ENCODE assay signal across 10 mouse cellular contexts in genomic region chr14:31166827-31167226, GRCm38 (mm10). TPM values are rescaled to one million over a fixed set of nuclear protein-coding genes. Genes with fewer than 3 reads are reported as not detected.
A peak's percentile ranks its signal among the peaks of the same experiment; 100 is the strongest.
DNase-seq lines count a peak whose midpoint lies in the region; ATAC-seq and TF ChIP-seq lines count a peak whose summit lies in the region.
"Had no signal": no experiment of that assay in that cellular context is flagged by ENCODE, and none has a peak within 500 bp of the region (broad histone marks: within the 10 kb centered on the region; RNA-seq: fewer than 3 reads in every experiment).

No protein-coding gene starts in this region.

- peaks cover 55% of the 10 kb centered on the region for H3K4me1 ChIP-seq in heart, embryonic 10.5 days
- 0 out of 2 replicates have a peak, but pooled peaks cover 2% of the 10 kb centered on the region for H3K4me1 ChIP-seq in lung, embryonic 16.5 days (replicated peaks; ENCODE audit: control insufficient read depth, insufficient read depth, low read length)
- H3K4me1 ChIP-seq in hindbrain, postnatal 0 days (ENCODE audit: insufficient read depth, low read length): peaks cover 14% of the 10 kb centered on the region
- peaks cover 3% of the 10 kb centered on the region; the same call in 1 of the 2 replicates for H3K4me1 ChIP-seq in neural tube, embryonic 14.5 days (ENCODE audit: control insufficient read depth, insufficient read depth, low read length)

- peak overlapping the region; percentile 56 for H3K9ac ChIP-seq in lung, embryonic 16.5 days (ENCODE audit: low read length)
- 0 out of 2 replicates have a peak overlapping the region, but pooled peaks have one; percentile 2 for H3K9ac ChIP-seq in hindbrain, postnatal 0 days (replicated peaks; ENCODE audit: low read length)
- H3K9ac ChIP-seq in neural tube, embryonic 14.5 days (replicated peaks; ENCODE audit: low read depth, low read length): 0 out of 2 replicates have a peak overlapping the region, but pooled peaks have one; percentile 11

- H3K27me3 ChIP-seq in heart, embryonic 10.5 days (ENCODE audit: insufficient read depth, poor library complexity, severe bottlenecking): no peaks in the 10 kb centered on the region
- H3K27me3 ChIP-seq in lung, embryonic 16.5 days (ENCODE audit: control insufficient read depth, insufficient read depth, low read depth, low read length): no peaks in the 10 kb centered on the region
- no peaks in the 10 kb centered on the region for H3K27me3 ChIP-seq in hindbrain, postnatal 0 days (ENCODE audit: insufficient read depth, low read length)
- no peaks in the 10 kb centered on the region for H3K27me3 ChIP-seq in neural tube, embryonic 14.5 days (ENCODE audit: control insufficient read depth, insufficient read depth, low read length)

- H3K4me3 ChIP-seq in heart, embryonic 10.5 days: peak overlapping the region; percentile 47
- peak overlapping the region; percentile 43 for H3K4me3 ChIP-seq in lung, embryonic 16.5 days (ENCODE audit: low read length)
- no peak overlapping the region for H3K4me3 ChIP-seq in hindbrain, postnatal 0 days (ENCODE audit: low read length)
- no peak overlapping the region for H3K4me3 ChIP-seq in neural tube, embryonic 14.5 days (ENCODE audit: low read depth, low read length)

- peaks cover 33% of the 10 kb centered on the region for H3K36me3 ChIP-seq in heart, embryonic 10.5 days
- H3K36me3 ChIP-seq in lung, embryonic 16.5 days (ENCODE audit: control insufficient read depth, insufficient read depth, low read length): peaks cover 12% of the 10 kb centered on the region
- peaks cover 12% of the 10 kb centered on the region for H3K36me3 ChIP-seq in hindbrain, postnatal 0 days (ENCODE audit: insufficient read depth, low read length)
- peaks cover 17% of the 10 kb centered on the region for H3K36me3 ChIP-seq in neural tube, embryonic 14.5 days (ENCODE audit: control insufficient read depth, insufficient read depth, low read length)

- WGBS in heart, embryonic 10.5 days: 61% methylated on average over 9 of the region's 9 CpGs
- 37% methylated on average over 9 of the region's 9 CpGs for WGBS in lung, embryonic 16.5 days
- 32% methylated on average over 9 of the region's 9 CpGs for WGBS in hindbrain, postnatal 0 days
- 58% methylated on average over 9 of the region's 9 CpGs for WGBS in neural tube, embryonic 14.5 days

- TF ChIP-seq CTCF in hindbrain, postnatal 0 days (IDR thresholded peaks at IDR 0.05; ENCODE audit: low read depth): no peak

- peak overlapping the region; percentile 46 for H3K4me2 ChIP-seq in lung, embryonic 16.5 days (ENCODE audit: low read depth, low read length)
- H3K4me2 ChIP-seq in hindbrain, postnatal 0 days (ENCODE audit: low read depth, low read length): peak overlapping the region; percentile 30; the same call in 1 of the 2 replicates
- no peak overlapping the region; the same call in 1 of the 2 replicates for H3K4me2 ChIP-seq in neural tube, embryonic 14.5 days (ENCODE audit: low read depth, low read length)

- no peak for DNase-seq in heart, embryonic 10.5 days (ENCODE audit: low spot score)
- DNase-seq in heart, adult 18-20 months: no peak
- no peak for DNase-seq in lung, postnatal 10 days
- peak; percentile 40 for DNase-seq in hindbrain, postnatal 0 days (ENCODE audit: low spot score)
- DNase-seq in adrenal gland, adult 8-10 months: no peak
- no peak for DNase-seq in urinary bladder, postnatal 14 days (ENCODE audit: low spot score)
- DNase-seq: adrenal gland, postnatal 10 days; kidney, postnatal 25 days had no signal

- ATAC-seq in lung, embryonic 16.5 days (ENCODE audit: low read depth): no peak
- peak; percentile 11; the same call in 1 of the 2 replicates for ATAC-seq in hindbrain, postnatal 0 days
- ATAC-seq in neural tube, embryonic 14.5 days (ENCODE audit: low read depth): no peak

- H3K27ac ChIP-seq in heart, embryonic 10.5 days: peak overlapping the region; percentile 77; the same call in 1 of the 2 replicates
- no peak overlapping the region for H3K27ac ChIP-seq in lung, embryonic 16.5 days (ENCODE audit: low read length)
- H3K27ac ChIP-seq in hindbrain, postnatal 0 days: peak overlapping the region; percentile 45
- H3K27ac ChIP-seq in neural tube, embryonic 14.5 days (ENCODE audit: low read depth, low read length): no peak overlapping the region

- no peaks in the 10 kb centered on the region for H3K9me3 ChIP-seq in heart, embryonic 10.5 days
- H3K9me3 ChIP-seq in lung, embryonic 16.5 days (ENCODE audit: control insufficient read depth, low read length): no peaks in the 10 kb centered on the region
- H3K9me3 ChIP-seq in hindbrain, postnatal 0 days (ENCODE audit: low read length): no peaks in the 10 kb centered on the region
- no peaks in the 10 kb centered on the region for H3K9me3 ChIP-seq in neural tube, embryonic 14.5 days (ENCODE audit: control insufficient read depth, low read length)

RNA-seq across cellular contexts. Expression of gene Stab1, which starts 1.6 kb away (rescaled TPM):
- 28.9 and 30.2 TPM in 2 replicates for polyA plus RNA-seq in heart, embryonic 10.5 days (2016; fragmentation: Nextera tagmentation; extraction: Ambion mirVana)
- total RNA-seq in heart, adult 18-20 months (2021): 10 to 100 TPM; 63.2 to 64.1 TPM
- 48.9 and 52.1 TPM in 2 replicates for polyA plus RNA-seq in lung, embryonic 16.5 days (2015; fragmentation: Nextera tagmentation; extraction: Ambion mirVana)
- 31.2 and 35.4 TPM in 2 replicates for total RNA-seq in hindbrain, postnatal 0 days (2014; rRNA removed)
- polyA plus RNA-seq in hindbrain, postnatal 0 days (2015; fragmentation: Nextera tagmentation; extraction: Ambion mirVana): 10.5 and 11.5 TPM in 2 replicates
- 7.0 and 28.7 TPM in 2 replicates for polyA plus RNA-seq in neural tube, embryonic 14.5 days (2014; fragmentation: Nextera tagmentation; extraction: Ambion mirVana)
- total RNA-seq in adrenal gland, adult 8-10 months (2022): 100 to 1,000 TPM in 2 of 4 experiments, 10 to 100 TPM in 2; 75.8 to 142 (median 116) TPM

RNA-seq across cellular contexts. Expression of gene Nt5dc2, which starts 36.0 kb away (rescaled TPM):
- polyA plus RNA-seq in heart, embryonic 10.5 days (2016; fragmentation: Nextera tagmentation; extraction: Ambion mirVana): 422 and 507 TPM in 2 replicates
- 10 to 100 TPM; 19.2 TPM for total RNA-seq in heart, adult 18-20 months (2021)
- polyA plus RNA-seq in lung, embryonic 16.5 days (2015; fragmentation: Nextera tagmentation; extraction: Ambion mirVana): 379 and 414 TPM in 2 replicates
- total RNA-seq in hindbrain, postnatal 0 days (2014; rRNA removed): 209 and 236 TPM in 2 replicates
- polyA plus RNA-seq in hindbrain, postnatal 0 days (2015; fragmentation: Nextera tagmentation; extraction: Ambion mirVana): 203 and 204 TPM in 2 replicates
- polyA plus RNA-seq in neural tube, embryonic 14.5 days (2014; fragmentation: Nextera tagmentation; extraction: Ambion mirVana): 219 and 241 TPM in 2 replicates
- total RNA-seq in adrenal gland, adult 8-10 months (2022): 10 to 100 TPM; 25.6 to 41.4 (median 36.6) TPM

RNA-seq across cellular contexts. Expression of gene Smim4, which starts 38.1 kb away (rescaled TPM):
- polyA plus RNA-seq in heart, embryonic 10.5 days (2016; fragmentation: Nextera tagmentation; extraction: Ambion mirVana): 66.2 and 73.3 TPM in 2 replicates
- total RNA-seq in heart, adult 18-20 months (2021): 10 to 100 TPM; 74.5 to 87.4 TPM
- 79.4 and 82.2 TPM in 2 replicates for polyA plus RNA-seq in lung, embryonic 16.5 days (2015; fragmentation: Nextera tagmentation; extraction: Ambion mirVana)
- 0.93 and 5.0 TPM in 2 replicates for total RNA-seq in hindbrain, postnatal 0 days (2014; rRNA removed)
- 59.5 and 64.8 TPM in 2 replicates for polyA plus RNA-seq in hindbrain, postnatal 0 days (2015; fragmentation: Nextera tagmentation; extraction: Ambion mirVana)
- 69.3 and 74.1 TPM in 2 replicates for polyA plus RNA-seq in neural tube, embryonic 14.5 days (2014; fragmentation: Nextera tagmentation; extraction: Ambion mirVana)
- 100 to 1,000 TPM in 1 of 4 experiments, 10 to 100 TPM in 3; 67.6 to 109 (median 75.0) TPM for total RNA-seq in adrenal gland, adult 8-10 months (2022)

RNA-seq across cellular contexts. Expression of gene Tnnc1, which starts 41.3 kb away (rescaled TPM):
- polyA plus RNA-seq in heart, embryonic 10.5 days (2016; fragmentation: Nextera tagmentation; extraction: Ambion mirVana): 1,899 and 2,942 TPM in 2 replicates
- total RNA-seq in heart, adult 18-20 months (2021): 1,000 to 10,000 TPM; 5,748 to 6,764 TPM
- 93.6 and 113 TPM in 2 replicates for polyA plus RNA-seq in lung, embryonic 16.5 days (2015; fragmentation: Nextera tagmentation; extraction: Ambion mirVana)
- total RNA-seq in hindbrain, postnatal 0 days (2014; rRNA removed): 0.68 and 1.6 TPM in 2 replicates
- 2.9 and 3.0 TPM in 2 replicates for polyA plus RNA-seq in hindbrain, postnatal 0 days (2015; fragmentation: Nextera tagmentation; extraction: Ambion mirVana)
- 4.1 and 5.5 TPM in 2 replicates for polyA plus RNA-seq in neural tube, embryonic 14.5 days (2014; fragmentation: Nextera tagmentation; extraction: Ambion mirVana)
- total RNA-seq in adrenal gland, adult 8-10 months (2022): 1 to 10 TPM; 1.1 to 3.3 (median 1.9) TPM

RNA-seq across cellular contexts. Expression of gene Nisch, which starts 49.9 kb away (rescaled TPM):
- polyA plus RNA-seq in heart, embryonic 10.5 days (2016; fragmentation: Nextera tagmentation; extraction: Ambion mirVana): 457 and 500 TPM in 2 replicates
- total RNA-seq in heart, adult 18-20 months (2021): 100 to 1,000 TPM; 118 to 119 TPM
- polyA plus RNA-seq in lung, embryonic 16.5 days (2015; fragmentation: Nextera tagmentation; extraction: Ambion mirVana): 377 and 397 TPM in 2 replicates
- 281 and 419 TPM in 2 replicates for total RNA-seq in hindbrain, postnatal 0 days (2014; rRNA removed)
- 234 and 243 TPM in 2 replicates for polyA plus RNA-seq in hindbrain, postnatal 0 days (2015; fragmentation: Nextera tagmentation; extraction: Ambion mirVana)
- polyA plus RNA-seq in neural tube, embryonic 14.5 days (2014; fragmentation: Nextera tagmentation; extraction: Ambion mirVana): 282 and 335 TPM in 2 replicates
- 100 to 1,000 TPM; 331 to 526 (median 414) TPM for total RNA-seq in adrenal gland, adult 8-10 months (2022)

Comparison
In these comparisons a context has a peak if more than half of its experiments do, and no peak if none do; other contexts are left out.
1. H3K27ac ChIP-seq: peak in heart, embryonic 10.5 days (single experiment) and hindbrain, postnatal 0 days (single experiment); none in lung, embryonic 16.5 days (single experiment) and neural tube, embryonic 14.5 days (single experiment).
2. H3K4me3 ChIP-seq: peak in heart, embryonic 10.5 days (single experiment) and lung, embryonic 16.5 days (single experiment); none in hindbrain, postnatal 0 days (single experiment) and neural tube, embryonic 14.5 days (single experiment).
3. H3K9ac ChIP-seq: peak in every context shown above with its lines; median percentile 56 in lung, embryonic 16.5 days; 11 in neural tube, embryonic 14.5 days; 2 in hindbrain, postnatal 0 days.